Mouse (Mus musculus): ENCODE measurements around the gene Nxph2.
"Not testable (repeated sequence)": the region's sequence is repeated elsewhere in the genome, so short reads cannot be mapped to it uniquely, and the experiment has no call there.

Gene Nxph2

GRCm38 (mm10) chr2:23320746-23321585 is at the start of gene Nxph2:
Nxph2 (plus strand) TSS chr2:23321246.
- no peak for DNase-seq (ENCODE audit: low spot score in 2 of 2)

DNA sequence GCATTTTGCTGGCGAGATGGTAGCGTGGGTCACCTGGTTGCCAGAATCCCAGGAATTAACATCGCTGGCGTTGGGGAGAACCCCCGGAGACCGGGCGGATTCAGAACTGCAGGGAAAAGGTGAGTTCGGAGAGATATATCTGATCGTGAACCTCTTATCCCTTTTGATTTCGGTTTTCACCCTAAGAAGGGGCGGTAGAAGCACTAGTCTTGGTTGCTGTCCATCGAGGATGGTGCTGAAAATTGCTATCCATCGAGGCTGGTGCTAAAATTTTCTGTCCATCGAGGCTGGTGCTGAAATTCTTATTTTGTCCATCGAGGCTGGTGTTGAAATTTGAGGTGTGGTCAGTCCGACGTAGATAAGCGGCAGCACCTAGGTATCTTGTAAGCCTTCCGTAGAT is 30.1 kb upstream of the Nxph2 start:
- DNase-seq (ENCODE audit: low spot score in 2 of 2): not testable (repeated sequence)

DNA sequence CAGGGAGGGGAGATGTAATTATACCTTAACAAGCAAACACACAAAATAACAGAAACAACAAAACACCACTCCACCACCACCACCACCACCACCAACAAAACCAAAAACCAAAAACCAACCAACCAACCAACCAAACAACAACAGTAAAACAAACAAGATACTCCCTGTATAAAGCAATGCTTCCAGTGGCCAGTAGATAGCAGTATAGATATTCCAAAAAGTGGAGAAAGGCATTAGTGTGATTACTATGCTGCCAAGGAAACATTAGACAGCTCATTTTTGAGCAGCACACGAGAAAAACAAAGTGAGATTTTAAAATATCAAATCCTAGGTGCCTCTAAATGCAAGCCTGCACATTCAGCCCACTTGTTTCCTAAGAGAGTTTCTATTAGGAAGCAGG is 6.2 kb upstream of the Nxph2 start:
- DNase-seq (ENCODE audit: low spot score in 2 of 2): no peak

Measured in spleen, postnatal 10 days (tissue).